In the genomic region with DNA sequence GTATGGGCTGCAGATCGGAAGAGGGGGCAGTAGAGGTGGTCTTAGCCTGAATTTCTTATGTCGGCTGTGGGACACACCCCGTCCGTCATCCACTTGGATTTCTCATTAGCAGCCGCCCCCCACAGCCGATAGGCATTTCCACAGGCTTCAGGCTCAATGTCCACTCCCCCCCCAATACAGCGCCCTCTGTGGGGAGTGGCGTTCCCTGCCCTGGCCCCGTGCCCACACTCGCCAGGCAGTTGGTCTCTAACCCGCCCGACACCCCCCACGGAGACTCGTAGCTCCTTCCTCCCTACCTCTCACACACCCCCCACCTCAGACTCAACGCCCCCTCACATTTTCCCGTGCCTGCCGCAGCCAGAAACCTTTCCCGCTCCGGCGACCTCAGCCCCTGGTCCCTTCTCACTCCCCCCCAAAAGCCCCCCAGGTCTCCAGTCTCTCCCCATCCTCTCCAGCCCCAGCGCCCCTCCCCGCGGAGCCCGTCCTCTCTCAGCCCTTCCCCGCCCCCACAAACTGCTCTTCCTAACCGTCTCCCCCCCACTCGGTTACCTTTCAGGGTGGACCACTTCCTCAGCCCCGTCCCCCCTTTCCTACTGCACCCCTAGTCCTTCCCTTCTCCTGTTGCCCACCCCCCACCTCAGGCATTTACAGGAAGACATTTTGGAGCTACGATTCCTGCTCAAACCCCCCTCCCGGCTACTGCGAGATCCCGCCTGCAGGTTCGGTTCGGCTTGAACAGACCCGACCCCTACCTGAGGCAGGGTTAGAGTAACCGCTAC, we compare ENCODE assay signal across 8 mouse cellular contexts. TPM values are rescaled to one million over a fixed set of nuclear protein-coding genes. Genes with fewer than 3 reads are reported as not detected.
DNase-seq lines count a peak whose midpoint lies in the region; ATAC-seq and TF ChIP-seq lines count a peak whose summit lies in the region.

No protein-coding gene starts in this region.

- peak overlapping the region; percentile 53 for H3K4me2 ChIP-seq in embryonic facial prominence, embryonic 11.5 days (ENCODE audit: low read depth, low read length)
- H3K4me2 ChIP-seq in heart, embryonic 14.5 days (ENCODE audit: low read length): peak overlapping the region; percentile 68
- peak overlapping the region; percentile 65 for H3K4me2 ChIP-seq in kidney, postnatal 0 days (ENCODE audit: low read length)
- H3K4me2 ChIP-seq in liver, embryonic 13.5 days: peak overlapping the region; percentile 74
- H3K4me2 ChIP-seq in stomach, embryonic 16.5 days (ENCODE audit: low read depth, low read length): peak overlapping the region; percentile 59

- ATAC-seq in embryonic facial prominence, embryonic 11.5 days (replicated peaks; ENCODE audit: insufficient number of reproducible peaks, low FRiP score, low TSS enrichment, low read depth): no peak; the same call in 1 of the 2 replicates
- no peak for ATAC-seq in heart, embryonic 14.5 days (ENCODE audit: insufficient number of reproducible peaks, insufficient read depth, low FRiP score, low read depth)
- no peak; the same call in 1 of the 2 replicates for ATAC-seq in kidney, postnatal 0 days (replicated peaks; ENCODE audit: low FRiP score, low read depth)
- ATAC-seq in liver, embryonic 13.5 days (ENCODE audit: low read depth): no peak
- no peak for ATAC-seq in stomach, embryonic 16.5 days (ENCODE audit: insufficient read depth, low FRiP score)

- H3K4me1 ChIP-seq in embryonic facial prominence, embryonic 11.5 days (ENCODE audit: control insufficient read depth, insufficient read depth, low read length): no peaks in the 10 kb centered on the region; the same call in 1 of the 2 replicates
- peaks cover 9 to 14% of the 10 kb centered on the region in 2 experiments; a peak in 3 of 4 replicates for H3K4me1 ChIP-seq in heart, embryonic 14.5 days (ENCODE audit: control insufficient read depth in 2 of 2, insufficient read depth in 2 of 2, low read length in 2 of 2)
- H3K4me1 ChIP-seq in kidney, postnatal 0 days (replicated peaks; ENCODE audit: insufficient read depth, low read length): no peaks in the 10 kb centered on the region
- peaks cover 22% of the 10 kb centered on the region for H3K4me1 ChIP-seq in liver, embryonic 13.5 days (replicated peaks)
- no peaks in the 10 kb centered on the region; the same call in none of the 2 replicates for H3K4me1 ChIP-seq in stomach, embryonic 16.5 days (ENCODE audit: control insufficient read depth, insufficient read depth, low read length)

- TF ChIP-seq CTCF in kidney, postnatal 0 days (IDR thresholded peaks at IDR 0.05; ENCODE audit: low read depth): peak; percentile 49; the same call in 1 of the 2 replicates

- peak; percentile 48 for DNase-seq in 3T3-L1 (ENCODE audit: low read depth, low spot score)
- DNase-seq in adrenal gland, adult 2 months: peak; percentile 50
- peak; percentile 15 for DNase-seq in embryonic facial prominence, embryonic 11.5 days (ENCODE audit: low spot score)
- peak; percentile 54 for DNase-seq in kidney, postnatal 0 days (ENCODE audit: low spot score)
- DNase-seq in liver, embryonic 13.5 days: peak; percentile 17
- peak; percentile 31 for DNase-seq in neural tube, embryonic 10.5 days (ENCODE audit: extremely low spot score, low spot score)

- H3K9ac ChIP-seq in embryonic facial prominence, embryonic 11.5 days (replicated peaks; ENCODE audit: low read length): peak overlapping the region; percentile 64
- H3K9ac ChIP-seq in heart, embryonic 14.5 days (ENCODE audit: low read length): peak overlapping the region; percentile 80
- H3K9ac ChIP-seq in kidney, postnatal 0 days (ENCODE audit: low read depth, low read length): peak overlapping the region; percentile 72
- peak overlapping the region; percentile 76 for H3K9ac ChIP-seq in liver, embryonic 13.5 days
- H3K9ac ChIP-seq in stomach, embryonic 16.5 days (ENCODE audit: low read length): peak overlapping the region; percentile 76

- H3K4me3 ChIP-seq in embryonic facial prominence, embryonic 11.5 days (ENCODE audit: low read depth, low read length): peak overlapping the region; percentile 53
- peak overlapping the region; percentile 60 to 90 for H3K4me3 ChIP-seq in heart, embryonic 14.5 days (ENCODE audit: control insufficient read depth in 1 of 2, insufficient read depth in 1 of 2, low read depth in 1 of 2, low read length in 2 of 2)
- peak overlapping the region; percentile 57 for H3K4me3 ChIP-seq in kidney, postnatal 0 days (replicated peaks; ENCODE audit: low read depth, low read length)
- peak overlapping the region; percentile 66 for H3K4me3 ChIP-seq in liver, embryonic 13.5 days (replicated peaks)
- peak overlapping the region; percentile 61 for H3K4me3 ChIP-seq in stomach, embryonic 16.5 days (replicated peaks; ENCODE audit: low read length)

- H3K36me3 ChIP-seq in embryonic facial prominence, embryonic 11.5 days (replicated peaks; ENCODE audit: control insufficient read depth, insufficient read depth, low read depth, low read length): no peaks in the 10 kb centered on the region
- H3K36me3 ChIP-seq in heart, embryonic 14.5 days (ENCODE audit: control insufficient read depth, insufficient read depth, low read length): peaks cover 26% of the 10 kb centered on the region; the same call in 1 of the 2 replicates
- 0 out of 2 replicates have a peak, but pooled peaks cover 3% of the 10 kb centered on the region for H3K36me3 ChIP-seq in kidney, postnatal 0 days (ENCODE audit: insufficient read depth, low read length)
- H3K36me3 ChIP-seq in liver, embryonic 13.5 days: 0 out of 2 replicates have a peak, but pooled peaks cover 6% of the 10 kb centered on the region
- no peaks in the 10 kb centered on the region for H3K36me3 ChIP-seq in stomach, embryonic 16.5 days (ENCODE audit: control insufficient read depth, insufficient read depth, low read length)

- H3K27me3 ChIP-seq in embryonic facial prominence, embryonic 11.5 days (ENCODE audit: control insufficient read depth, insufficient read depth, low read length): no peaks in the 10 kb centered on the region
- no peaks in the 10 kb centered on the region for H3K27me3 ChIP-seq in heart, embryonic 14.5 days (ENCODE audit: control insufficient read depth, insufficient read depth, low read length)
- H3K27me3 ChIP-seq in kidney, postnatal 0 days (ENCODE audit: insufficient read depth, low read length): no peaks in the 10 kb centered on the region
- H3K27me3 ChIP-seq in liver, embryonic 13.5 days: no peaks in the 10 kb centered on the region; the same call in 1 of the 2 replicates
- H3K27me3 ChIP-seq in stomach, embryonic 16.5 days (ENCODE audit: control insufficient read depth, insufficient read depth, low read length): no peaks in the 10 kb centered on the region; the same call in 1 of the 2 replicates

- no peak overlapping the region for H3K27ac ChIP-seq in embryonic facial prominence, embryonic 11.5 days (replicated peaks; ENCODE audit: low read depth, low read length)
- H3K27ac ChIP-seq in heart, embryonic 14.5 days (replicated peaks in 1 of 2; ENCODE audit: control insufficient read depth in 1 of 2, insufficient read depth in 1 of 2, low read depth in 2 of 2, low read length in 2 of 2): peak overlapping the region; percentile 70 to 75
- 0 out of 2 replicates have a peak overlapping the region, but pooled peaks have one; percentile 47 for H3K27ac ChIP-seq in kidney, postnatal 0 days
- no peak overlapping the region for H3K27ac ChIP-seq in liver, embryonic 13.5 days
- peak overlapping the region; percentile 55; the same call in 1 of the 2 replicates for H3K27ac ChIP-seq in stomach, embryonic 16.5 days (ENCODE audit: low read length)

- no peaks in the 10 kb centered on the region for H3K9me3 ChIP-seq in embryonic facial prominence, embryonic 11.5 days (replicated peaks; ENCODE audit: control insufficient read depth, low read length)
- H3K9me3 ChIP-seq in heart, embryonic 14.5 days (ENCODE audit: control insufficient read depth, low read length): no peaks in the 10 kb centered on the region
- no peaks in the 10 kb centered on the region for H3K9me3 ChIP-seq in kidney, postnatal 0 days (replicated peaks; ENCODE audit: low read length)
- no peaks in the 10 kb centered on the region for H3K9me3 ChIP-seq in liver, embryonic 13.5 days (replicated peaks)
- H3K9me3 ChIP-seq in stomach, embryonic 16.5 days (replicated peaks; ENCODE audit: control insufficient read depth, low read length): no peaks in the 10 kb centered on the region

- 23% methylated on average over 35 of the region's 36 CpGs for WGBS in embryonic facial prominence, embryonic 11.5 days
- WGBS in heart, embryonic 14.5 days: 20% methylated on average over 33 of the region's 36 CpGs
- WGBS in kidney, postnatal 0 days: 29% methylated on average over 31 of the region's 36 CpGs
- whole genome bisulfite sequencing in liver, embryonic 13.5 days (ENCODE audit: insufficient replicate concordance): 19% methylated on average over 36 of the region's 36 CpGs
- WGBS in stomach, embryonic 16.5 days: 15% methylated on average over 33 of the region's 36 CpGs

RNA-seq across cellular contexts. Expression of gene Zmym3, which starts 1.5 kb away (rescaled TPM):
- total RNA-seq in adrenal gland, adult 2 months (2021): 10 to 100 TPM; 60.1 to 60.8 TPM
- 56.8 and 65.1 TPM in 2 replicates for polyA plus RNA-seq in adrenal gland, adult 2 months (2012; rRNA removed)
- 25.2 and 26.2 TPM in 2 replicates for polyA plus RNA-seq in embryonic facial prominence, embryonic 11.5 days (2014; fragmentation: Nextera tagmentation; extraction: Ambion mirVana)
- polyA plus RNA-seq in heart, embryonic 14.5 days (2014; fragmentation: Nextera tagmentation; extraction: Ambion mirVana): 22.8 and 26.4 TPM in 2 replicates
- 16.9 and 19.1 TPM in 2 replicates for polyA plus RNA-seq in kidney, postnatal 0 days (2015; fragmentation: Nextera tagmentation; extraction: Ambion mirVana)
- 6.8 and 7.8 TPM in 2 replicates for polyA plus RNA-seq in liver, embryonic 13.5 days (2015; fragmentation: Nextera tagmentation; extraction: Ambion mirVana)
- polyA plus RNA-seq in stomach, embryonic 16.5 days (2015; fragmentation: Nextera tagmentation; extraction: Ambion mirVana): 24.3 and 27.7 TPM in 2 replicates

RNA-seq across cellular contexts. Expression of gene Nono, which starts 10.0 kb away (rescaled TPM):
- 100 to 1,000 TPM; 208 to 263 TPM for total RNA-seq in adrenal gland, adult 2 months (2021)
- 31.1 and 46.6 TPM in 2 replicates for polyA plus RNA-seq in adrenal gland, adult 2 months (2012; rRNA removed)
- polyA plus RNA-seq in embryonic facial prominence, embryonic 11.5 days (2014; fragmentation: Nextera tagmentation; extraction: Ambion mirVana): 682 and 720 TPM in 2 replicates
- polyA plus RNA-seq in heart, embryonic 14.5 days (2014; fragmentation: Nextera tagmentation; extraction: Ambion mirVana): 223 and 243 TPM in 2 replicates
- polyA plus RNA-seq in kidney, postnatal 0 days (2015; fragmentation: Nextera tagmentation; extraction: Ambion mirVana): 265 and 282 TPM in 2 replicates
- polyA plus RNA-seq in liver, embryonic 13.5 days (2015; fragmentation: Nextera tagmentation; extraction: Ambion mirVana): 138 and 169 TPM in 2 replicates
- 315 and 321 TPM in 2 replicates for polyA plus RNA-seq in stomach, embryonic 16.5 days (2015; fragmentation: Nextera tagmentation; extraction: Ambion mirVana)

RNA-seq across cellular contexts. Expression of gene Itgb1bp2, which starts 29.8 kb away (rescaled TPM):
- total RNA-seq in adrenal gland, adult 2 months (2021): under 1 TPM; 0.43 to 0.73 TPM
- 0.10 TPM in 1 of 2 replicates, not detected in the other for polyA plus RNA-seq in adrenal gland, adult 2 months (2012; rRNA removed)
- polyA plus RNA-seq in embryonic facial prominence, embryonic 11.5 days (2014; fragmentation: Nextera tagmentation; extraction: Ambion mirVana): 1.3 and 2.5 TPM in 2 replicates
- 84.4 and 93.9 TPM in 2 replicates for polyA plus RNA-seq in heart, embryonic 14.5 days (2014; fragmentation: Nextera tagmentation; extraction: Ambion mirVana)
- 0.34 and 0.79 TPM in 2 replicates for polyA plus RNA-seq in kidney, postnatal 0 days (2015; fragmentation: Nextera tagmentation; extraction: Ambion mirVana)
- 1.1 and 1.5 TPM in 2 replicates for polyA plus RNA-seq in liver, embryonic 13.5 days (2015; fragmentation: Nextera tagmentation; extraction: Ambion mirVana)
- 2.2 and 40.6 TPM in 2 replicates for polyA plus RNA-seq in stomach, embryonic 16.5 days (2015; fragmentation: Nextera tagmentation; extraction: Ambion mirVana)

RNA-seq across cellular contexts. Expression of gene Gjb1, which starts 43.0 kb away (rescaled TPM):
- 1 to 10 TPM in 1 of 2 experiments, not detected in 1; 2.7 TPM for total RNA-seq in adrenal gland, adult 2 months (2021)
- 0.11 and 0.84 TPM in 2 replicates for polyA plus RNA-seq in adrenal gland, adult 2 months (2012; rRNA removed)
- polyA plus RNA-seq in embryonic facial prominence, embryonic 11.5 days (2014; fragmentation: Nextera tagmentation; extraction: Ambion mirVana): 0.18 and 0.40 TPM in 2 replicates
- polyA plus RNA-seq in heart, embryonic 14.5 days (2014; fragmentation: Nextera tagmentation; extraction: Ambion mirVana): not detected in 2 replicates
- polyA plus RNA-seq in kidney, postnatal 0 days (2015; fragmentation: Nextera tagmentation; extraction: Ambion mirVana): 49.8 and 52.9 TPM in 2 replicates
- polyA plus RNA-seq in liver, embryonic 13.5 days (2015; fragmentation: Nextera tagmentation; extraction: Ambion mirVana): 50.0 and 53.6 TPM in 2 replicates
- polyA plus RNA-seq in stomach, embryonic 16.5 days (2015; fragmentation: Nextera tagmentation; extraction: Ambion mirVana): 28.1 and 31.6 TPM in 2 replicates

Comparison
In these comparisons a context has a peak if more than half of its experiments do, and no peak if none do; other contexts are left out.
1. H3K27ac ChIP-seq: peak in heart, embryonic 14.5 days (2 of 2), kidney, postnatal 0 days (single experiment) and stomach, embryonic 16.5 days (single experiment); none in embryonic facial prominence, embryonic 11.5 days (single experiment) and liver, embryonic 13.5 days (single experiment).
2. Peak in every context shown above with its lines, with median percentiles within 50 percentile points of each other: DNase-seq, H3K4me2 ChIP-seq, H3K4me3 ChIP-seq and H3K9ac ChIP-seq.